Mouse (Mus musculus) brain, embryonic 18.5 days (tissue): ENCODE measurements around the gene Olfr5.
"Not testable (repeated sequence)": the region's sequence is repeated elsewhere in the genome, so short reads cannot be mapped to it uniquely, and the experiment has no call there.

Experiments used
- DNase-seq: peaks from one replicate; pipeline ENCODE4 v3.0.0-alpha.2; 2012; ENCODE audit warnings: low read depth, low spot score

The Olfr5 gene

DNA sequence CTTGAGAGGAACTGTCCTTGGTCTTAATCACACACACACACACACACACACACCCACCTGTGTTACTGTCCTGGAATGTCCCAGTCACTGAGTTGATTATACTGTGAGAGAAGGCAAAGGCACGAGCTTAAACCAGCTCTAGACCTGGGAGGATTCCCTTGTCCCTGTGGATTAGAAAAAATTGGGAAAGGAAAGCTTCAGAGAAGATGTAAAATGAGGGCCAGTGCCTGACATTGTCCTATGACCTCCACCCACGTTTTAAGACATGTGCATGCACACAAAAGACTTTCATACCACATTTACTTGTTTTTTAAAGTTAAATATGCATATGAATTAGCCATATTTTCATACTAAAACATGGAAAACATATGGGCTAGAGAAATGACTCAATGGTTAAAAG, at the start of gene Olfr5:
Olfr5 (minus strand) TSS at position 101 of the 400 bp plus-strand sequence.
- no peak for DNase-seq

DNA sequence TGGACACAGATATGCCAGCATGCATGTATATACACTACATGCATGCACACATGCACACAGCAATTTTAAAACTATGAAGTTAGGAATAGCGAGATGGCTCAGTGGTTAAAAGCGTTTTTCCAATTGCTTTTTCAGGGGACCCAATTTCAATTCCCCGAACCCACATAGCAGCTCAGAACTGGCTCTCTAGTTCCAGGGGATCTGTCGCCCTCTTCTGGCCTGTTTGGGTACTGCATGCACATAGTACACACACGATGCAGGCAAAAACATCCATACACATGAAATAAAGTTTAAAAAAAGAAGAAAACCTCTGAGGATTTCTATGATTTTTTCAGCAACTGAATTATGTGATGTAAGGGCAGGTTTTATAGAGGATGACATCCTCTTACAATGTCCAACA, 39.4 kb upstream of the Olfr5 start:
- no peak for DNase-seq

DNA sequence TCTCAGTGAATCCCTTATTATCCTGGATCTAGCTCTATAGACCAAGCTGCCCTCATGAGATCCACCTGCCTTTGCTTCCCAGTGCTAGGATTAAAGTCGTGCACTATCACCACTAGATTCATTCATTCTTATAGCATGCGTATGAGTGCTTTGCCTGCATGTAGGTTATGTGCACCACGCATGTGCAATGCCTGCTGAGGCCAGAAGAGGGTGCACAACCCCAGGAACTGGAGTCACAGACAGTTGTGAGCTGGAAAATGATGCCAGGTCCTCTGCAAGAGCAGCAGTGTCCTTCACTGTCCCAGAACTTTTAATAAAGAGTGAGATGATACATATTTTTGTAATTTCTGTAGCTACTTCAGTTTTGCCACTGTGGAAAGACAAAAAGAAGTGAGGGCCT, 38.3 kb upstream of the Olfr5 start:
- DNase-seq: no peak

DNA sequence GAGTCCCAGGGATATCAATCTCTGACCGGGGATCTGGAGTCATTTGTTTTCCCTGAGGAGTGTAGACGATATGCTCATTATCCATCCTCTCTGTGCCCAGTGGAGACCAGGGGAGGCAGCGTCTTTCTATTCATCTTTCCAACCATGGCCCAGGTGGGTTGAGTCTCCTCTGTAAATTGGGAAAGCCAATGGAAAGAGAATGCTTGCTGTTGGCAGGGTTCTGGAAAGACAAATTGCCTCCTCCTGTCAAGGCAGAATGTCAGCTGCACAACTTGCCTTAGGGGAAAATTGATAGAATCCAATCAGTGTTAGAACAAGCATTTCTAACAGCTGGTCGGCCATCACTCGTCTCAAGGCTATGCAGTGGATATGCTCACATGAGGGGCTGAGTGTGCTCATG, 36.1 kb upstream of the Olfr5 start, which contains the start of gene Olfr1349:
Olfr1349 (minus strand) TSS at position 101 of the 400 bp plus-strand sequence.
- no peak for DNase-seq

DNA sequence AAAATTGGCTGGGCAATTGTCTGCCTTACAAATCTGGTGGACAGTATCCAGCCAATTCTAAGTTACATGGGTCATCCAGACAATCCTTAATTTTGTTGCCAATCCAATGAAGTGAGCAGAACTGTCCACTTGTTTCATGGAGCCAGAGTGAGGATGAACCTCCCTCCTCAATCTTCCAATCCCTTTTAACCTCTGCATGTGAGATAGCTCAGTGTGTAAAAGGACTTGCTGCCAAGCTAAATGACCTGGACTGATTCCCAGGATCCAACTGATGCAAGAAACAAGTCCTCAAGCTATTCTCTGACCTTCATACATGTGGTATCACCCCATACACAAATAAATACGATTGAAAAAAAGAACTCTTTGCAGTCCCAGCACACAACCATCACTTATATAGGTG, 34.9 kb upstream of the Olfr5 start:
- no peak for DNase-seq

DNA sequence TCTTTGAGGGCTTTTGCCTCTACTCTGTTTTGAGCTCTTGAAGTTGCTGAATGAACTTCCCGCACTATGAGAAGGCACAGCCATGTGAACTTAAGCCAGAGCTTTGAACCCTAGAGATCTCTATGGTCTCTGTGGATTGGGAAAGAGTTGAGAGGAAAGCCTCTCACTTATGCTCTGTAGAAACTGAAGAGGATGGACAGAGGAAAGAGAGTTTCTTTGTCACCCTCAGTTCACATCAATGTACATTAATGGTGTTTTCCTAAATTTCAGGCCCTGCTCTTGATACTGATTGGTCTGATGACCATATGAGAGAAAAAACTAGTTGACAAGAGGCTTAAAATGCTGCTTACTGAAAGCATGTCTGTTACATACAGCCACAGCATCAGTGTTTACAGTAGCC, 21.9 kb upstream of the Olfr5 start, which contains the start of gene Olfr1348:
Olfr1348 (minus strand) TSS at position 101 of the 400 bp plus-strand sequence.
- no peak for DNase-seq

DNA sequence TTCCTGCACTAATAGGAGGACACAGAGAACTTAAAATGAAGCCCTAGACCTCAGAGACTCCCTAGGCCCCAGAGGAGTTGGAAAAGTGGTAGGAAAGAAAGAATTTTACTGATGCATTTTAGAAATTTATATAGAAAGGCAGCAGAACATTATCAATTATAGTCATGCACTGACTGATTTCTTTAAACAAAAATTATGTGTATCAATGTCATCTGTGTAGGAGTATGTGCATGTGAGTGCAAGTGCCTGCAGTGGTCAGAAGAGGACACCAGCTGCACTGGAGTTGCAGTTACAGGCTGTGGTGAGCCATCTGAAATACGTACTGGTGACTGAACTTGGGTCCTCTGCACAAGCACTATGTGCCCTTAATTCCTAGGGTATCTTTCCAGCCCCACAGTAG, 12.9 kb upstream of the Olfr5 start, which contains the start of gene Olfr1347:
Olfr1347 (minus strand) TSS at position 101 of the 400 bp plus-strand sequence.
- DNase-seq: no peak

DNA sequence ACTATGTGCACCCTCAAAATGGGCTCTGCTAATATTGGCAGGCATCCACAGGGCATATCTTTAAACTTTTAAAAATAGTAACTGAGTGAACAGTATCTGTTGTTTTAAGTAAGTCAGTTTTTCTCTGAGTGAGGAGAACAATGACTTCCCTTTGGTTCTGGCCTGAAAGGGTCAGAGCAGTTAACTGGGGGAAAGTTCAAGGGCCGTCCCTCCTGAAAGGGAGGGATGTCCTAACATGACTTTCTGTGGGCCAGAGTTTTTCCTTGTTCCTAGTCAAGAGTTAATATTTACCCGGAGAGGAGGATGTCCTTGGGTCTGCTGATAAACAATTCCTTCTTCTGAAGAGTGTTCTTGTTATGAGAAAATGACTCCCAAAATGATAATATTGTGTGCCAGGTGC, 9.1 kb downstream of the Olfr5 start:
- DNase-seq: not testable (repeated sequence)

DNA sequence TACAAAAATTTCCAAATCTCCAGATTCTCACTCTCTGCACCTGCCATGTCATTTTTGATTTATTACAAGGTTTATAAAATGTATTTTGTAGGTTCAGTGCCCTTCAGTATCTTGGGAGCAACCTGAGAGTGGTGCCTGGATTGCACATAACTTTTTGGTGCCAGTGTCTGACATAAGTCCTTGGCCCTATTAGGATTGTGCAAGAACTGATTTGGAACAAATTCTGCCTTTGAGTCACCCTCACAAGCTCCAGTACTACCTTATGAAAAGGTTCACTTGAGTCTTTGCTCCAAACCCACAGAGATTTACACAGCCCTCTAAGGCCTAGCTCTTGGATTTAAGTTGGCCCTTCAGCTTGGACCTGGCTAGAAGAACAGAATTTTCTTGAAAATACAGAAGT, 19.8 kb downstream of the Olfr5 start, which contains the start of gene Olfr1346:
Olfr1346 (plus strand) TSS at position 151 of the 400 bp plus-strand sequence.
- DNase-seq: no peak

DNA sequence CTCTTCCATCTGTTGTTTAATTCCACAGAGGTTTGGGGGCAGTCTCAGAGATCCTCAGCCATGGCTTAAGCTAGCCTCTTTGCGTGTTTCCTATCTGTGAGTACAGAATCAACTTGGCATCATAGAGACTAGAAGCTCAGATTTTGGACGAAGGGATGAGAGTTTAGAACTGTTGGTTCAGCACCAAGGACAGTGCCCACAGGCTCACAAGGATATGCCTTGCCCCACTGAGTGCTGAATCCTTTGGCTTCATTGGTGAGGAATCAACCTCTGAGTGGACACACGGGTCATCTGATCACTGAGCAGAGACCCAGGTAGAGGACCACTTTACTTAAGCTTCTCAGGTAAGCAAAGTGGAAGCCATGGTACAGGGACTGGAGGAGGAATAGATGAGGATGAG, 30.3 kb downstream of the Olfr5 start:
- no peak for DNase-seq

DNA sequence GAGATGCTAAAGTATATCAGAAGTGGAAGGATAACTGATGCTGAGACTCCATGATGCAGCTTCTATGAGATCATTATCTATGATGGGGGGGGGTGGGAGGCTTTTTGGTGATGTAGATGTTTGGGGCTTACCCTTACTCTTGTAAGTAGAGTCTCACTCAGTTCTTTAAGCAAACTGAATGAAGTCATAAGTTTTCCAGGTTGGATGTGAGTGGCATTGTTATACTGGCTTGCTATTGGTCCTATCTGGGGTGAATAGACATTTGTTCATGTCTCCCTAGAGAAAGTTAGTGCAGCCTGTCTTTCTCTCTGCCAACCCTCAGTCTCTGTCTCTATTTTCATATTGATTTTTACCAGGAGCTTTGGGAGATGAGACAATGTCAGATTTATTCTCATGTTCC, 30.9 kb downstream of the Olfr5 start, which contains the start of gene Olfr1336:
Olfr1336 (plus strand) TSS at position 301 of the 400 bp plus-strand sequence.
- DNase-seq: no peak

DNA sequence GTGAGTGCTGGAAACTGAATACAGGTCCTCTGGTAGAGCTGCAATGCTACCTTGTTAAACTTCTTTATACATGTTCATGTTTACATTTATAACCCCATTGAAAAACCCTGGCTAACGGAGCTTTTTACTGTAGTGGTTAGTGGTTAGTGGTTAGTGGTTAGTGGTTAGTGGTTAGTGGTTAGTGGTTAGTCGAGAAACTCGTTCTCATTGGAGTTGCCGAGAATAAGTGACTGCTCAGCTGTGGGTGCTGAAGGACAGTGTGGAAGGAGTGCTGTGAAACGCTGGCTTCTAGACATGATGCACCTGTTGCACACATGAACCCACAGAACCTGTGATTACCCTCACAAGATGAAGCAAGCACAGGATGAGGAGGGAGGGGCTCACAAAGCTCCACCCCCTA, 39.0 kb downstream of the Olfr5 start:
- no peak for DNase-seq

DNA sequence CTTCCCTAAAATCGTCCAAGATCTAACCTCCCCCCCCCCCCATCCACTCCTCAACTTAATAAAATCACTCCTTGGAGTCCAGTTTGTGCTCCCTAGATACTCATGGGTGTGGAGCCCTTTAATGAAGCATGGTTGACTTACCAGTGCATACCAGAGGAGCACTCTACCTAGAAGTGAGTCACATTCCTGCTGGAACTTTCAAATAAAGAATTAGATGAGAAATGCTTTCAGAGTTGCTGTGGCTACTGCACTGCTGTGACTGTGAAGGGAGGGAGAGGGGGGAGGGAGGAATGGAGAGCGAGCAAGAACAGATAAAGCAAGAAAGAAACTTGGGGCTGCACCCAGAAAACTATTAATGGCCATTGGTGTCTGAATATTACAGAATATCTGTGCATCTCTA, 45.6 kb downstream of the Olfr5 start:
- no peak for DNase-seq

DNA sequence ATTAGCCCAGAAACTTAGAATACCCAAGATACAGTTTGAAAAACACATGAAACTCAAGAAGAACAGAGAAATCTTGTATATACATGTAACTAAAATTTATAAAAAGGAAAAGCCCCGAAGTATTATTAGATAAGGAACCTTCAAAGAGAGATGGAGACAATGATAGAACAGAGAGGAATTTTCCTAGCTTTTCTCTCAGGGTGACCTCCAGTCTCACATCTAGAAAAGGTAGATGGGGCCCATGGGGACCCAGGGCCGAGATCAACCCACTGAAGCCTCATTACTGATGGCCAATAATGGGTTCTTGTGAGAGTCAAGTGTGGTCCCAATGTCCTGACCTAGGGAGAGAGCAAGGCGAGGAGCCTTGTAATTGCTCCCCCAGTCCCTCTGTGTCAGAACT, 48.4 kb downstream of the Olfr5 start, which contains the start of gene Olfr1344:
Olfr1344 (plus strand) TSS at position 301 of the 400 bp plus-strand sequence.
- no peak for DNase-seq

DNA sequence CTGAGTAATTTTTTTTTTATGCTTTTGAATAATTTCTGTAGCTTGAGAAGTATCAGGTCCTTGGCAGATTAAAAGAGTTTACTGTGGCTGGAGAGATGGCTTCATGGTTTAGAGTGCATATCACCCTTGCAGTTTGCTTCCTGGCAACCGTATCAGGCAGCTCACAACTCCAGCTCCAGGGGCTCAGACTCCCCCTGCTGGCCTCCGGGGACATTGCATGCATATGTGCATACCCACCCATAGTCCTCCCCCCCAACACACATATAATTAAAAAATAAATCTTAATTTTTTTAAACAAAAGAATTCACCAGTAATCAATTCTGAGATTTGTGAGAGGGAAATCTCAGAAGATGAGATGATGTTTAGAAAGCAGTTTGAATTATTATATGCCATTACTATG, 56.4 kb downstream of the Olfr5 start:
- DNase-seq: no peak

DNA sequence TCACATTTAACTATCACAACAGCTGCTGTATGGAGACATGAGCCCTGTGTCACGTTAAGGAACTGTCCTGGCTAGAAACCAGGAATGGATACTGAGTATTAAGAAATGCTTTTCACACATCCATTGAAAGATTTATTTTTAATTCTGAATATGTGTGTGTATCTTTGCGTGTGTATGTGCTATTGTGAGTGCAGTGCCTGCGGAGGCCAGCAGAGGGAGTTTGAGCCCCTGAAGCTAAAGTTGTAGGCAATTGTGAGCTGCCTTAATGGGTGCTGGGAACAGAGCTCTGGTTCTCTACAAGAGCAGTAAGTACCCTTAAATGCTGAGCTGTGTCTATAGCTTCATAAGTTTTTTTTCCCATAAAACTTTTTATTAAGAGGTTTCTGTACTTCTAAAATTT, 57.4 kb downstream of the Olfr5 start:
- DNase-seq: no peak
